Mouse (Mus musculus): ENCODE results near the gene Zfp804b. TPM values are rescaled to one million over a fixed set of nuclear protein-coding genes. Genes with fewer than 3 reads are reported as not detected.

Gene Zfp804b
- polyA plus RNA-seq, 1 experiment, result not detected

GRCm38 (mm10) chr5:7284336-7284735 is 60.2 kb downstream of the Zfp804b start:
- WGBS, result 94% methylated on average over 1 of the region's 1 CpGs
- no peak overlapping the region for H3K4me3 ChIP-seq (ENCODE audit: control insufficient read depth, insufficient read depth, low read length)
- no peaks in the 10 kb centered on the region for H3K36me3 ChIP-seq (ENCODE audit: control insufficient read depth, insufficient read depth, low read length)
- TF ChIP-seq CTCF (IDR thresholded peaks at IDR 0.05; ENCODE audit: borderline replicate concordance, control insufficient read depth, extremely low read depth, insufficient read depth, low read length, poor library complexity) (no peak), POLR2A (IDR thresholded peaks at IDR 0.05; ENCODE audit: control insufficient read depth, extremely low read depth, insufficient read depth, low read length, poor library complexity) (no peak)
- H3K4me1 ChIP-seq (replicated peaks; ENCODE audit: control insufficient read depth, insufficient read depth, low read length), result no peaks in the 10 kb centered on the region
- no peak for DNase-seq
- H3K27ac ChIP-seq (ENCODE audit: control insufficient read depth, insufficient read depth, low read length), result no peak overlapping the region
- H3K27me3 ChIP-seq (ENCODE audit: control insufficient read depth, insufficient read depth, low read length), result no peaks in the 10 kb centered on the region

GRCm38 (mm10) chr5:7276659-7277455 is 67.7 kb downstream of the Zfp804b start:
- Histone ChIP-seq H3K4me1 (replicated peaks; ENCODE audit: control insufficient read depth, insufficient read depth, low read length) (no peaks in the 10 kb centered on the region), H3K27me3 (ENCODE audit: control insufficient read depth, insufficient read depth, low read length) (no peaks in the 10 kb centered on the region), H3K36me3 (ENCODE audit: control insufficient read depth, insufficient read depth, low read length) (no peaks in the 10 kb centered on the region), H3K4me3 (ENCODE audit: control insufficient read depth, insufficient read depth, low read length) (no peak overlapping the region), H3K27ac (ENCODE audit: control insufficient read depth, insufficient read depth, low read length) (no peak overlapping the region)
- no peak for DNase-seq
- WGBS, result 91% methylated on average over 7 of the region's 7 CpGs
- no peak for TF ChIP-seq POLR2A (IDR thresholded peaks at IDR 0.05; ENCODE audit: control insufficient read depth, extremely low read depth, insufficient read depth, low read length, poor library complexity)

GRCm38 (mm10) chr5:7177589-7177988 is 167.0 kb downstream of the Zfp804b start:
- no peak for TF ChIP-seq POLR2A (IDR thresholded peaks at IDR 0.05; ENCODE audit: control insufficient read depth, extremely low read depth, insufficient read depth, low read length, poor library complexity)
- TF ChIP-seq CTCF (IDR thresholded peaks at IDR 0.05; ENCODE audit: borderline replicate concordance, control insufficient read depth, extremely low read depth, insufficient read depth, low read length, poor library complexity), result no peak
- Histone ChIP-seq H3K27ac (ENCODE audit: control insufficient read depth, insufficient read depth, low read length) (no peak overlapping the region), H3K36me3 (ENCODE audit: control insufficient read depth, insufficient read depth, low read length) (no peaks in the 10 kb centered on the region), H3K27me3 (ENCODE audit: control insufficient read depth, insufficient read depth, low read length) (no peaks in the 10 kb centered on the region), H3K4me1 (replicated peaks; ENCODE audit: control insufficient read depth, insufficient read depth, low read length) (no peaks in the 10 kb centered on the region), H3K4me3 (ENCODE audit: control insufficient read depth, insufficient read depth, low read length) (no peak overlapping the region)
- WGBS, result 94% methylated on average over 9 of the region's 9 CpGs
- DNase-seq, result no peak

GRCm38 (mm10) chr5:7139658-7140057 is 204.9 kb downstream of the Zfp804b start:
- TF ChIP-seq POLR2A (IDR thresholded peaks at IDR 0.05; ENCODE audit: control insufficient read depth, extremely low read depth, insufficient read depth, low read length, poor library complexity), result no peak
- no peak overlapping the region for H3K4me3 ChIP-seq (ENCODE audit: control insufficient read depth, insufficient read depth, low read length)
- H3K36me3 ChIP-seq (ENCODE audit: control insufficient read depth, insufficient read depth, low read length), result no peaks in the 10 kb centered on the region
- DNase-seq, result no peak
- no peaks in the 10 kb centered on the region for H3K27me3 ChIP-seq (ENCODE audit: control insufficient read depth, insufficient read depth, low read length)
- H3K27ac ChIP-seq (ENCODE audit: control insufficient read depth, insufficient read depth, low read length), result no peak overlapping the region
- H3K4me1 ChIP-seq (replicated peaks; ENCODE audit: control insufficient read depth, insufficient read depth, low read length), result no peaks in the 10 kb centered on the region
- 84% methylated on average over 3 of the region's 3 CpGs for WGBS

- Histone ChIP-seq H3K27ac (ENCODE audit: control insufficient read depth, insufficient read depth, low read length) (no peak overlapping the region), H3K36me3 (ENCODE audit: control insufficient read depth, insufficient read depth, low read length) (no peaks in the 10 kb centered on the region), H3K27me3 (ENCODE audit: control insufficient read depth, insufficient read depth, low read length) (no peaks in the 10 kb centered on the region), H3K4me3 (ENCODE audit: control insufficient read depth, insufficient read depth, low read length) (no peak overlapping the region), H3K4me1 (replicated peaks; ENCODE audit: control insufficient read depth, insufficient read depth, low read length) (no peaks in the 10 kb centered on the region)
- DNase-seq, result no peak
- WGBS, result 70% methylated on average over 2 of the region's 2 CpGs
- TF ChIP-seq CTCF (IDR thresholded peaks at IDR 0.05; ENCODE audit: borderline replicate concordance, control insufficient read depth, extremely low read depth, insufficient read depth, low read length, poor library complexity) (no peak), POLR2A (IDR thresholded peaks at IDR 0.05; ENCODE audit: control insufficient read depth, extremely low read depth, insufficient read depth, low read length, poor library complexity) (no peak)
These were observed 242.2 kb downstream of the Zfp804b start for GRCm38 (mm10) chr5:7102387-7102786.

- no peaks in the 10 kb centered on the region for H3K27me3 ChIP-seq (ENCODE audit: control insufficient read depth, insufficient read depth, low read length)
- TF ChIP-seq POLR2A (IDR thresholded peaks at IDR 0.05; ENCODE audit: control insufficient read depth, extremely low read depth, insufficient read depth, low read length, poor library complexity) (no peak), CTCF (IDR thresholded peaks at IDR 0.05; ENCODE audit: borderline replicate concordance, control insufficient read depth, extremely low read depth, insufficient read depth, low read length, poor library complexity) (no peak)
- no peak for DNase-seq
- no peaks in the 10 kb centered on the region for H3K4me1 ChIP-seq (replicated peaks; ENCODE audit: control insufficient read depth, insufficient read depth, low read length)
- no peak overlapping the region for H3K4me3 ChIP-seq (ENCODE audit: control insufficient read depth, insufficient read depth, low read length)
- no peaks in the 10 kb centered on the region for H3K36me3 ChIP-seq (ENCODE audit: control insufficient read depth, insufficient read depth, low read length)
- 97% methylated on average over 1 of the region's 1 CpGs for WGBS
- no peak overlapping the region for H3K27ac ChIP-seq (ENCODE audit: control insufficient read depth, insufficient read depth, low read length)
These were observed 270.5 kb downstream of the Zfp804b start for GRCm38 (mm10) chr5:7073936-7074631.
